Mouse (Mus musculus): ENCODE results near the gene March8. TPM values are rescaled to one million over a fixed set of nuclear protein-coding genes. Genes with fewer than 3 reads are reported as not detected.

The March8 gene
- total and polyA plus RNA-seq, 3 experiments: 22.7 to 24.9 TPM; not detected in 1

- no peak overlapping the region for H3K4me3 ChIP-seq (ENCODE audit: control insufficient read depth in 1 of 2, insufficient read depth in 1 of 2, low read depth in 2 of 2, low read length in 2 of 2)
Measured at GRCm38 (mm10) chr6:116420271-116420670, 82.4 kb downstream of the March8 start.

GRCm38 (mm10) chr6:116422991-116423390 is 85.2 kb downstream of the March8 start:
- no peaks in the 10 kb centered on the region for H3K27me3 ChIP-seq (ENCODE audit: control insufficient read depth in 1 of 2, insufficient read depth in 2 of 2, low read length in 2 of 2)
- H3K4me3 ChIP-seq (ENCODE audit: control insufficient read depth in 1 of 2, insufficient read depth in 1 of 2, low read depth in 2 of 2, low read length in 2 of 2): no peak overlapping the region
- TF ChIP-seq GABPA (IDR thresholded peaks at IDR 0.05; ENCODE audit: low read depth, low read length): no peak
- TF ChIP-seq MYC (IDR thresholded peaks at IDR 0.05; ENCODE audit: low read depth, low read length): no peak
- TF ChIP-seq BHLHE40 (IDR thresholded peaks at IDR 0.05; ENCODE audit: borderline replicate concordance, low read depth, low read length): no peak
- no peak for TF ChIP-seq MEF2A (IDR thresholded peaks at IDR 0.05; ENCODE audit: extremely low read depth, insufficient replicate concordance, low read depth, low read length, poor library complexity, severe bottlenecking)
- H3K36me3 ChIP-seq (ENCODE audit: control insufficient read depth in 1 of 2, insufficient read depth in 2 of 2, low read length in 2 of 2): no peaks in the 10 kb centered on the region
- no peak overlapping the region for H3K27ac ChIP-seq (ENCODE audit: control insufficient read depth, low read depth, low read length)
- no peaks in the 10 kb centered on the region for H3K79me2 ChIP-seq (ENCODE audit: control insufficient read depth, insufficient read depth, low read length, poor library complexity)
- H3K9ac ChIP-seq (ENCODE audit: control insufficient read depth, low read depth, low read length, poor library complexity, severe bottlenecking): no peak overlapping the region
- peaks cover 0 to 5% of the 10 kb centered on the region in 2 experiments; a peak in 1 of 4 replicates for H3K4me1 ChIP-seq (ENCODE audit: control insufficient read depth in 1 of 2, insufficient read depth in 2 of 2, low read length in 2 of 2)
- no peak for DNase-seq (ENCODE audit: low read depth, low spot score)
- no peaks in the 10 kb centered on the region for H3K9me3 ChIP-seq (replicated peaks; ENCODE audit: insufficient read depth, low read length)

More at GRCm38 (mm10) chr6:116420271-116420670, 82.4 kb downstream of the March8 start:
- DNase-seq (ENCODE audit: low read depth, low spot score): no peak
- TF ChIP-seq E2F4 (IDR thresholded peaks at IDR 0.05; ENCODE audit: borderline replicate concordance, low read depth, low read length) (no peak), ZMIZ1 (IDR thresholded peaks at IDR 0.05; ENCODE audit: low read depth, low read length) (no peak), SIN3A (IDR thresholded peaks at IDR 0.05; ENCODE audit: low read length) (no peak)
- Histone ChIP-seq H3K9ac (ENCODE audit: control insufficient read depth, low read depth, low read length, poor library complexity, severe bottlenecking) (no peak overlapping the region), H3K27ac (ENCODE audit: control insufficient read depth, low read depth, low read length) (no peak overlapping the region), H3K36me3 (ENCODE audit: control insufficient read depth in 1 of 2, insufficient read depth in 2 of 2, low read length in 2 of 2) (peaks cover 0 to 2% of the 10 kb centered on the region in 2 experiments; a peak in 1 of 4 replicates), H3K27me3 (ENCODE audit: control insufficient read depth in 1 of 2, insufficient read depth in 2 of 2, low read length in 2 of 2) (no peaks in the 10 kb centered on the region), H3K79me2 (ENCODE audit: control insufficient read depth, insufficient read depth, low read length, poor library complexity) (no peaks in the 10 kb centered on the region), H3K4me1 (ENCODE audit: control insufficient read depth in 1 of 2, insufficient read depth in 2 of 2, low read length in 2 of 2) (peaks cover 0 to 16% of the 10 kb centered on the region in 2 experiments; a peak in 2 of 4 replicates), H3K9me3 (replicated peaks; ENCODE audit: insufficient read depth, low read length) (no peaks in the 10 kb centered on the region)

GRCm38 (mm10) chr6:116423664-116424063 is 85.8 kb downstream of the March8 start:
- DNase-seq (ENCODE audit: low read depth, low spot score): peak; percentile 27
- no peak for TF ChIP-seq USF2 (IDR thresholded peaks at IDR 0.05; ENCODE audit: borderline replicate concordance in 1 of 2, insufficient read depth in 1 of 2, low read depth in 1 of 2, low read length in 2 of 2)
- no peak for TF ChIP-seq GABPA (IDR thresholded peaks at IDR 0.05; ENCODE audit: low read depth, low read length)
- no peak for TF ChIP-seq JUND (IDR thresholded peaks at IDR 0.05; ENCODE audit: low read depth, low read length)
- TF ChIP-seq TCF12 (IDR thresholded peaks at IDR 0.05; ENCODE audit: low read depth, low read length): no peak
- TF ChIP-seq ZC3H11A (IDR thresholded peaks at IDR 0.05; ENCODE audit: low read depth, low read length): peak; percentile 47
- TF ChIP-seq UBTF (IDR thresholded peaks at IDR 0.05; ENCODE audit: borderline replicate concordance, insufficient read depth, low read depth, low read length): no peak
- no peak for TF ChIP-seq E2F4 (IDR thresholded peaks at IDR 0.05; ENCODE audit: borderline replicate concordance, low read depth, low read length)
- TF ChIP-seq RAD21 (IDR thresholded peaks at IDR 0.05; ENCODE audit: low read depth, low read length): peak; percentile 55
- TF ChIP-seq MAFK (IDR thresholded peaks at IDR 0.05; ENCODE audit: borderline replicate concordance, low read depth, low read length): no peak
- TF ChIP-seq MAZ (IDR thresholded peaks at IDR 0.05; ENCODE audit: low read depth, low read length): no peak
- TF ChIP-seq CTCF (IDR thresholded peaks at IDR 0.05 in 2 of 3, conservative IDR thresholded peaks at IDR 0.05 in 1 of 3; ENCODE audit: control insufficient read depth in 1 of 3, insufficient read depth in 1 of 3, low read depth in 2 of 3, low read length in 3 of 3, poor library complexity in 1 of 3, severe bottlenecking in 1 of 3): peak in 2 of 3 experiments; percentile 20 to 59; a peak in 3 of 6 replicates
- no peak for TF ChIP-seq TBP (IDR thresholded peaks at IDR 0.05; ENCODE audit: low read depth, low read length)
- peak; percentile 71 for TF ChIP-seq SMC3 (IDR thresholded peaks at IDR 0.05; ENCODE audit: low read depth, low read length)
- no peaks in the 10 kb centered on the region for H3K36me3 ChIP-seq (ENCODE audit: control insufficient read depth in 1 of 2, insufficient read depth in 2 of 2, low read length in 2 of 2)

More at GRCm38 (mm10) chr6:116423664-116424063, 85.8 kb downstream of the March8 start:
- H3K79me2 ChIP-seq (ENCODE audit: control insufficient read depth, insufficient read depth, low read length, poor library complexity): no peaks in the 10 kb centered on the region
- no peak overlapping the region for H3K27ac ChIP-seq (ENCODE audit: control insufficient read depth, low read depth, low read length)
- H3K9ac ChIP-seq (ENCODE audit: control insufficient read depth, low read depth, low read length, poor library complexity, severe bottlenecking): no peak overlapping the region
- H3K4me3 ChIP-seq (ENCODE audit: control insufficient read depth in 1 of 2, insufficient read depth in 1 of 2, low read depth in 2 of 2, low read length in 2 of 2): no peak overlapping the region
- H3K27me3 ChIP-seq (ENCODE audit: control insufficient read depth in 1 of 2, insufficient read depth in 2 of 2, low read length in 2 of 2): no peaks in the 10 kb centered on the region
- H3K4me1 ChIP-seq (ENCODE audit: control insufficient read depth in 1 of 2, insufficient read depth in 2 of 2, low read length in 2 of 2): no peaks in the 10 kb centered on the region
- H3K9me3 ChIP-seq (replicated peaks; ENCODE audit: insufficient read depth, low read length): no peaks in the 10 kb centered on the region

Data from MEL (cell line).